Mouse (Mus musculus) intestine, postnatal 0 days (tissue): ENCODE measurements around the gene Rnf123. TPM values are rescaled to one million over a fixed set of nuclear protein-coding genes. Genes with fewer than 3 reads are reported as not detected.

Experiments
- ATAC-seq: fragments of 200-750 bp; cut with Nextera tagmentation; 2 replicates; pipeline ENCODE4 v1.8.0; 2017; ENCODE audit warnings: mild to moderate bottlenecking, moderate TSS enrichment, moderate library complexity
- H3K27ac ChIP-seq: fragments of 300-500 bp; sonication (generic); 2 replicates; pipeline ENCODE4 v1.5.1; 2014; ENCODE audit warnings: mild to moderate bottlenecking, low read depth, low read length, moderate library complexity
- H3K27me3 ChIP-seq: fragments of 300-500 bp; sonication (generic); replicated peaks from 2 replicates; pipeline ENCODE4 v1.6.1; 2014; ENCODE audit warnings: low read length, mixed read lengths; ENCODE audit not compliant: control insufficient read depth, insufficient read depth
- H3K36me3 ChIP-seq: fragments of 300-500 bp; sonication (generic); 2 replicates; pipeline ENCODE4 v1.6.1; 2014; ENCODE audit warnings: mild to moderate bottlenecking, moderate library complexity; ENCODE audit not compliant: control insufficient read depth, insufficient read depth
- H3K4me1 ChIP-seq: fragments of 300-500 bp; sonication (generic); replicated peaks from 2 replicates; pipeline ENCODE4 v1.6.1; 2014; ENCODE audit warnings: antibody characterized with exemption, low read length, mixed read lengths; ENCODE audit not compliant: control insufficient read depth, insufficient read depth
- H3K4me2 ChIP-seq: fragments of 300-500 bp; sonication (generic); replicated peaks from 2 replicates; pipeline ENCODE4 v1.6.1; 2014; ENCODE audit warnings: low read depth, mild to moderate bottlenecking, moderate library complexity
- H3K4me3 ChIP-seq: fragments of 300-500 bp; sonication (generic); 2 replicates; pipeline ENCODE4 v1.5.1; 2014; ENCODE audit warnings: low read depth, low read length
- H3K9ac ChIP-seq: fragments of 300-500 bp; sonication (generic); 2 replicates; pipeline ENCODE4 v1.6.1; 2014; ENCODE audit warnings: mild to moderate bottlenecking, low read depth, low read length
- H3K9me3 ChIP-seq: fragments of 300-500 bp; sonication (generic); 2 replicates; pipeline ENCODE4 v1.6.1; 2016; ENCODE audit warnings: mixed run types; ENCODE audit not compliant: control insufficient read depth
- CTCF ChIP-seq: sonication (generic); IDR thresholded peaks from 2 replicates; pipeline ENCODE4 v1.5.1; 2016; ENCODE audit warnings: low read depth, mild to moderate bottlenecking, control low read depth, antibody characterized with exemption, moderate library complexity
- WGBS: fragments of 180-500 bp; shearing (Covaris S2); extraction: QIAGEN DNeasy Blood & Tissue Kit; methylation state at CpG from one replicate; pipeline ENCODE4 v1.1.7; 2014; 5-methylcytosine and 5-hydroxymethylcytosine counted together
- polyA plus RNA-seq: library from polyadenylated mRNA; unstranded; fragments of >200 nt; fragmentation: Nextera tagmentation; extraction: Ambion mirVana; gene quantifications from 2 replicates; pipeline ENCODE4 v1.2.1, GENCODE M21; 2015

The Rnf123 gene
- polyA plus RNA-seq, 1 experiment from 2014 or later = 18.2 TPM

DNA sequence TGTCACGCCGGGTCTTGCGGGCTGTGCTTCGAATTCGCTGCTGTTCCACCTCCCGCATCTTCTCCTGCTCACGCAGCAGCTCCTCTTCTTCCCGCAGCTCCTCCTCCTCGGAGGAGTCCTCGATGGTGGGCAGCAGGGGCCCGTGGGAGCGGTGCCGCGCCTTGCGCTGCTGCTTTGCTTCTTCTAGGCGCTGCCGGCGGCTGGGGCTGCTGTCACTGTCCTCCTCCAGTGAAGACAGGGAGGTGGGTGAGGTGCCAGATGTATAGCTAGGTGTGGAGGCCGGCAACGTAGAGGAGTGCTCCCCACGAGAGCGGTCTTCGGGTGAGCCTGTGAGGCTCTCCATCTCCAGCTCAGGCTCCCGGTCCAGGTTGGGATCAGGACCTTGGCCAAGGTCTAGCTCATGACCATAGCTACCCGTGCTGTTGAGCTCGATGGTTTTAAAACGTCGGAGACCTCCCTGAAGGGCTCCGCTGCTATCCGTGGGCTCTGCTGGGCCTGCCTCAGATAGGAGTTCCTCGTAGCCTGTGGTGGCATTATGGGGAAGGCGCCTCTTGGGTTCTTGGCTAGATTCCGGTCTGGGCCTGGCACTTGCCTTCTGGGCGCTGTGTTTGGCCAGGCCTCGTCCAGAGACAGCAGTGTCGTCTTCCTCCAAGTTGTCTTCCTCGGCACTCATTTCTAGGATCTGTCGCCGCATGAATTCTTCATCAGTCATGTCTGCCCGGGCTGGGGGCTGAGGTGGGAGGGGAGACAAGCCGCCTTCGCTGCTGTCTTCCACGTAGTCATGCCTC is 32.3 kb upstream of the Rnf123 start:
- 70% methylated on average over 43 of the region's 43 CpGs for WGBS
- Histone ChIP-seq H3K4me3 (no peak overlapping the region), H3K27me3 (no peaks in the 10 kb centered on the region), H3K27ac (no peak overlapping the region), H3K9ac (no peak overlapping the region), H3K9me3 (no peaks in the 10 kb centered on the region), H3K4me2 (no peak overlapping the region), H3K4me1 (peaks cover 3% of the 10 kb centered on the region), H3K36me3 (peaks cover 36% of the 10 kb centered on the region; the same call in 1 of the 2 replicates)
- ATAC-seq = no peak
- TF ChIP-seq CTCF = no peak

DNA sequence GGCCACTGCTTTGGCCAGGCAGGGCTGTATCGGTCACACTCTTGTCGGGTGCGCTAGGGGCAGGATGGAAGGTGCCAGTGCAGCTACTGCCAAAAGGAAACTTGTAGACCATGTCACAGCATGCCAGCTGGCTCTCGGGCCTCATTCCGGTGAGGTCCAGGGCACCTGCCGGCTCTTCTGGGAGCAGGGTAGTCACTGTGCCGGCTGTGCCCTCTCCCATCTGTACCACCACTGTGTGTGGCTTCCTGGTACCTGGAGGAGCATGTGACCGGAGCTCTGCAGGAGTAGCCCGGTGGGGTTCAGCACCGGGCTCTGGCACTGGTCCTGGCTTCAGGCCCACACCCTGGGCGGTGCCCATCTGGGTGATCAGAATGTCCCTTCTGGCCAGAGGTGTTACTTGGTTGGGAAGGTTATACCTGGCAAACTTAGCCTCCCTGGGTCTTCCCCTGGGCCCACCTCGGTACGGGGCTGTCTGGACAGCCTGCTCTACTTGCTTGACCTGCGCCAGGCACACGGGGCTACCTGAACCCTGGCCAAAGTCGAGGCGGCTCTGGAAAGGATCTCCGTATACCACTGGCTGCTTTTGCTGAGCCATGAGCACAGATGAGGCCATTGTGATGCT is 29.7 kb upstream of the Rnf123 start:
- WGBS = 95% methylated on average over 18 of the region's 18 CpGs
- Histone ChIP-seq H3K27me3 (no peaks in the 10 kb centered on the region), H3K4me3 (no peak overlapping the region), H3K27ac (no peak overlapping the region; the same call in 1 of the 2 replicates), H3K9me3 (no peaks in the 10 kb centered on the region), H3K36me3 (peaks cover 36% of the 10 kb centered on the region; the same call in 1 of the 2 replicates), H3K4me2 (no peak overlapping the region), H3K4me1 (no peaks in the 10 kb centered on the region; the same call in 1 of the 2 replicates), H3K9ac (no peak overlapping the region)
- TF ChIP-seq CTCF = no peak
- ATAC-seq = no peak

DNA sequence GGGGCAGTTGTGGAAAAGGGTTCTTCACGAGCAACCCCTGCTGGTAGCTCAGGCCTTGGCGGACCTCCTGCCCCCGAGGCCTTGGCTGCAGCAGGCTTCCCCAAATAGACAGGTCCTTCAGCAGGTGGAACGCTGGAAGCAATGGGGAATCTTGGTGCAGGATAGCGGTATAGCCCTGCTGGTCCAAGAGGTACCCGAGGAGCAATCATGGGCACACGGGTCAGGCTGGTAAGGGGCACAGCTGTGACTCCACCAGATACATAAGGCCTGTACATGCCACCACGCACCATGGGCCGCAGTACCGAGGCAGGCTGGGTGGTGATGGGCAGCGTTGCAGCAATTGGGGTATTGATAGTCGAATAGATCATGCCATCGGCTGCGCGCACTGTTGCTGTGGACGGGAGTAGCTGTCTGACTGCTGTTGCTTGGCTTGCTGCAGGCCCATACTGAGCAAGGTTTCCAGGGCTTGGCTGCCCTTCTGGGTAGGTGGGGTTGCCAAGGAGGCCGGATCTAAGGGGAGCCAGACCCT is 28.5 kb upstream of the Rnf123 start:
- no peaks in the 10 kb centered on the region for H3K9me3 ChIP-seq
- H3K27me3 ChIP-seq = no peaks in the 10 kb centered on the region
- no peak for ATAC-seq
- H3K4me1 ChIP-seq = no peaks in the 10 kb centered on the region; the same call in 1 of the 2 replicates
- no peak overlapping the region for H3K27ac ChIP-seq
- H3K4me3 ChIP-seq = peak overlapping the region; percentile 16
- H3K9ac ChIP-seq = peak overlapping the region; percentile 40; the same call in 1 of the 2 replicates
- TF ChIP-seq CTCF = peak; percentile 27
- peaks cover 40% of the 10 kb centered on the region; the same call in 1 of the 2 replicates for H3K36me3 ChIP-seq
- peak overlapping the region; percentile 59 for H3K4me2 ChIP-seq
- WGBS = 72% methylated on average over 17 of the region's 17 CpGs

DNA sequence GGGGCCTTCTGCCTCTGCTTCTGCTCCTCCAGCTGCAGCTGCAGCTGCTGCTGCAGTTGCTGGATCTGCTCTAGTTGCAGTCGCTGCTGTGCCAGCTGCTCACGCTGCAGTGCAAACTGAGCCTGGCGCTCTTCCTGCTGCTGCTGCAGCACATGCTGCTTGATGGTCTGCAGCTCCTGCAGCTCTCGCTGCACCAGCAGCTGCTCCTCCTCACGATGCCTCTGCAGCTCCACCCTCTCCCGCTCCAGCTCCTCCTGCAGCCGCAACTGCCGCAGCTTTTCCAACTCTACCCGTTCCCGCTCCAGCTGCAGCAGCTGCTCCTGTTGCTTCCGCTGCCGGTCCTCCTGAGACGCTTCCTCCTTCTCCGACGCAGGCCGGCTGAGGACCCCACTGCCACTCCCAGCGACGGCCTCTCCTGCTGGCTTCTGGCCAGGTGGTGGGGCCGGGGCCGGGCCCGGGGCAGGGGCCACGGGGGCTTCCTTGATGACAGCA is 28.0 kb upstream of the Rnf123 start:
- no peaks in the 10 kb centered on the region for H3K9me3 ChIP-seq
- H3K9ac ChIP-seq = peak overlapping the region; percentile 40; the same call in 1 of the 2 replicates
- no peaks in the 10 kb centered on the region for H3K27me3 ChIP-seq
- H3K4me3 ChIP-seq = peak overlapping the region; percentile 16
- H3K4me1 ChIP-seq = no peaks in the 10 kb centered on the region; the same call in 1 of the 2 replicates
- H3K4me2 ChIP-seq = peak overlapping the region; percentile 59
- 7% methylated on average over 22 of the region's 22 CpGs for WGBS
- no peak for TF ChIP-seq CTCF
- H3K27ac ChIP-seq = no peak overlapping the region
- H3K36me3 ChIP-seq = peaks cover 35% of the 10 kb centered on the region; the same call in 1 of the 2 replicates
- ATAC-seq = no peak

DNA sequence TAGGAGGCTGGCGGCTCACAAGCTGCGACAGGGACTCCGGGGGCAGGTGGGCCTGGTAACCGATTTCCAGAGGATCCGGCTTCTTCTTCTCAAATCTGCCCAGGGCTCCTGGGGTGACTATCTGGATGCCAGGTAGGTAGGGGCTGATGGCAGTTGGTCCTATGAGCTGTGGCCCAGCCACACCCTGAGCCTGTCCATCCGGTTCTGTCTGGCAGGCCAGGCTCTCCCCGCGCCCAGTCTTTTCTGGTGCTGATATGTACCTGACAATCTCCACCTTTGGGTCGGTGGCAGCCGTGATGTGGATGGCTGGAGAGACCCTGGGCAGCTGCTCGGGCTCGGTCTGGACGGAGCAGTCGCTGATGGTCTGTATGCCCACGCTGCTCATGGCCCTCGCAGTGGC is 27.0 kb upstream of the Rnf123 start:
- WGBS = 60% methylated on average over 16 of the region's 16 CpGs
- Histone ChIP-seq H3K4me3 (no peak overlapping the region), H3K9ac (no peak overlapping the region), H3K36me3 (peaks cover 25% of the 10 kb centered on the region; the same call in 1 of the 2 replicates), H3K27me3 (no peaks in the 10 kb centered on the region), H3K4me2 (peak overlapping the region; percentile 59), H3K4me1 (no peaks in the 10 kb centered on the region; the same call in 1 of the 2 replicates), H3K27ac (no peak overlapping the region), H3K9me3 (no peaks in the 10 kb centered on the region)
- ATAC-seq = peak; percentile 31; the same call in 1 of the 2 replicates
- no peak for TF ChIP-seq CTCF

DNA sequence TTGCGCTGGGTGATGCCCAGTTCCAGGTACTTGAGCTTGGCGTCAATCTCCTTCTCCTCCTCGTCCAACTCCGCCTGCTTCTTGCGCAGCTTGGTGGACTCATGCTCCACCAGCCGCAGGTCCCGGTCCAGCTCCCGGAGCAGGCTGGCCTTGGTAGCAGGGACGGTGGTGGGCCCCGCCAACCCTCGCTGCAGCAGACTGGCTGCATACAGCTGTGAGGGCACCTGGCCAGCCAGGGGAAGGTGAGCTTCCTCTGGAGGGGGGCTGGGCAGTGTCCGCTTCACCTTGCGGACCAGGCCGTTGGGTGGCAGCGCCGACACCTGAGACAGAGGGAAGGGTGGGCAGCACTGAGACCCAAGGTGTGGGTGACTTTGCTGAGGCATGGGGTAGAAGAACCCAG is 24.7 kb upstream of the Rnf123 start:
- ATAC-seq = no peak
- Histone ChIP-seq H3K4me3 (no peak overlapping the region), H3K4me2 (no peak overlapping the region), H3K9me3 (no peaks in the 10 kb centered on the region), H3K9ac (no peak overlapping the region), H3K36me3 (peaks cover 6% of the 10 kb centered on the region; the same call in 1 of the 2 replicates), H3K27ac (no peak overlapping the region), H3K4me1 (no peaks in the 10 kb centered on the region; the same call in 1 of the 2 replicates), H3K27me3 (no peaks in the 10 kb centered on the region)
- TF ChIP-seq CTCF = no peak
- WGBS = 92% methylated on average over 16 of the region's 16 CpGs
